Mouse (Mus musculus) layer of hippocampus, adult 9-11 months (tissue): ENCODE measurements around the gene Trim24.

ENCODE experiments used
- DNase-seq: peaks from one replicate; pipeline ENCODE4 v3.0.0; 2022

Gene Trim24

DNA sequence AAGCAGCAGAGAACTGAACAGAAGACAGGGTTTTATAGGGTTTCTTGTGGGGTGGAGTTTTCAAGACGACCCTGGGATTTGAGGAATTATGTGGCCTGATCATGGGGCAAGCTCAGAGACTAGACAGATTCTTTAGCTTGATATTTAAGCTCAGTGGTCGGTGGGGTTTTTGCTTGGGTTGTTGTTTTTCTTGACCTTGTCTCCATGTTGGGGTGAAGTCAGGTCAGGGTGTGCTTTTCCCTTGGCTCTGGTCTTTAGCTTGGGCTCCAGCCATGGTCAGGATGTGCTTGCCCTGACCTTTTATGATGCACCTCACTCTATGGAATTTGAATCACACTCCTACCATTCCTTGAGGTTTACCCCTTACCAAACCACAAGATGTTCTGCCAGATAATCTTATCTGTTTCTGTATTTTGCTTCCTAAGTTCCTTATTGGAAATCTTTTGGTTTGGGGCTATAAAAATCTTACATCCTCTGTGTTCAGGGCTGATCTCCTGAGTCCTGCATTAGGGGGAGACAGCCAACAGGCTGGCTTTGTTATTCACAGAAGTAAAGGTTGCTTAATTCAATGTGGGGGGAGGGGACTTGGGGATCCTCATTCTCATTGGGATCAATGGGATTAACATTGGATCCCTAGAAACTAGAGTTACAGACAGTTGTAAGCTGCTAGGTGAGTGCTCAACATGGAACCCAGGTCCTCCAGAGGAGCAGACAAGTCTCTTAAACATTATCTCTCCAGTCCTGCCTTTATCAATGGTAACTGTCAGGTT is 6.5 kb upstream of the Trim24 start:
- no peak for DNase-seq

DNA sequence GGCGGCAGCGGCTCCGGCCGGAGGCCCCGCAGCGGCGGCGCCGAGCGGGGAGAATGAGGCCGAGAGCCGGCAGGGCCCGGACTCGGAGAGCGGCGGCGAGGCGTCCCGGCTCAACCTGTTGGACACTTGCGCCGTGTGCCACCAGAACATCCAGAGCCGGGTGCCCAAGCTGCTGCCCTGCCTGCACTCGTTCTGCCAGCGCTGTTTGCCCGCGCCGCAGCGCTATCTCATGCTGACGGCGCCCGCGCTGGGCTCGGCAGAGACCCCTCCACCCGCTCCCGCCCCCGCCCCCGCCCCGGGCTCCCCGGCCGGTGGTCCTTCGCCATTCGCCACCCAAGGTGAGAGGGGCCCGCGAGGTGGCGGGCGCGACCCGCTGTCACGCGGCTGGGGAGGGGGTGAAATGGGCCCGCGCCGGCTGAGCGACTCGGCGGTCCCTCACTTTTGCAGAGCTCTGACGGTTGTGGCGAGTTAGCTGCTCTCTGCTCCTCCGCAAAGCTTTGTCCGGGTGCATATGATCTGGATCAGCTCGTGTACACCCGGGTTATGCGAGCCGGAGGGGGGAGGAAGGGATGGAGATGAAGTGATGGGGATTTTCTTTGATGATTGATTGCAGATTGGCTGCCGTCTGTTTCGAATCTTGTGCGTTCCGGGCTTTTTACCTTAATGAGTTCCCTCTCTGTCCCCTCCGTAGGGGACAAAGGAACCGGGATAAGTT is 683 bp downstream of the Trim24 start:
- peak; percentile 46 for DNase-seq

DNA sequence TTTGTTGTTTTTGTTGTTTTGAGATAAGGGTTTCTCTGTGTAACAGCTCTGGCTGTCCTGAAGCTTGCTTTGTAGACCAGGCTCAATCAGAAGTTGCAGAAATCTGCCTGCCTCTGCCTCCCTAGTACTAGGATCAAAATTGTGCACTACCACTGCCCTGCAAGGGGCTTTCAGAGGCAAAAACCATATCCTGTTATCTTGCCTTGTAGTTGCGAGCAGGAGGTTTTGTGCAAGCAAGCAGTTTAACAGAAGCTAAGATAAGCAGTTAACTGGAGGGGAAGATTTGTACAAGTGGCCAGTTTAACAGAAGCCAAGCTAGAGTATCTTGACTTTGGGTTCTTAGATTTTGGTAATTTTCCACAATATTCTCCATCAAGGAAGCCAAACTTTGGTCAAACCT is 2.2 kb downstream of the Trim24 start:
- DNase-seq: no peak

DNA sequence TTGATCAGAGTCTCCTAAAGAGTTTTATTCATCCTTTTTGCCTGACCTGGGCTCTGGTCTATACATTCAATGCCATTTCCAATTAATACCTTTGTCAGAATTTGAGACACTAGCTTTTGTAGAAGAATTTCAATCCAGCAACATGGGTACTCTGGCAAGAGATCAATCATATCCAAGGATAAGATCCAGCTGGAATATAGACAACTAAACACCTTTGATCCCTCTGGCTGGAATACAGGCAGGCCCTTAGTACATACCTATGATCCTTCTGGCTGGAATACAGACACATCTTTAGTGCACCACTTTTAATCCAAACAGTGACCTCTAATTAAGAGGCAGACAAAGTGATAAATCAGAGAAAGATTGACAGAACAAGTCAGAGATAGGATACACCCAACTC is 3.1 kb downstream of the Trim24 start:
- no peak for DNase-seq

DNA sequence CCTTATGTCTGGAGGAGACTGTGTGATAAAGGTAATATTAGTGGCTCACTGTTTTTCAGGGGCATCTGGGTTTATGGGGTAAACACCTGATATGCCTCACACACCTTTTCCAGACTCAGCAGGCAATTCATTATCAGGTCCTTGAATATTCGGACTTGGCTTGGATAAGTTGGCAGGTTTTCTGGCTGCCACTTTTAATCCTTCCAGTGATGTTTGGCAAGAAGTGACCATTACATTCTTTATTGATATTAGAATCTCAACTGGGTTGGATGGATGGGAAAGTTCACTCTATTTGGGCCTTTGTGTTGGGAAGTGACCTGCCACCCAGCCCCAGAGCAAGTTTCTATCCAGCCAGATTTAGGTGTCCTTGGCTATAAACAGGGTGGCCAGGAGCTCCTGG is 7.6 kb downstream of the Trim24 start:
- no peak for DNase-seq

DNA sequence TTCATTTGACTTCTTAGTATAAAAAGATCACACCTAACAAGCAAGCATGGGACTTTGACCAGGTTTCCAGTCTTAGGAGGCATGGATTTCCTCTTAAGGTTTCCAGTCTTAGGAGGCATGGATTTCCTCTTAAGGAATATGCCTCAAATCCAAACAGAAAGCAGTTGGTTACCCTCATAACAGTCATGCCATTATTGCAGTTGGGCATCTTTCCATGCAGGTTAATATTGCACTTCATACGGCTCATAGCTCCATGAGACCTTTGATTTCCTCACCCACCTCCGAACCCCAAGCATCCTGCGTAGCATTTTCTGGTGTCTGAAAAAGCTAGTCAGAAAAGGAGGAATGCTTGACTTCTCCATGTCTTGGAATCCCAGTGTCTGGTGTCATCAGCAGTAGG is 10.0 kb downstream of the Trim24 start:
- DNase-seq: no peak

DNA sequence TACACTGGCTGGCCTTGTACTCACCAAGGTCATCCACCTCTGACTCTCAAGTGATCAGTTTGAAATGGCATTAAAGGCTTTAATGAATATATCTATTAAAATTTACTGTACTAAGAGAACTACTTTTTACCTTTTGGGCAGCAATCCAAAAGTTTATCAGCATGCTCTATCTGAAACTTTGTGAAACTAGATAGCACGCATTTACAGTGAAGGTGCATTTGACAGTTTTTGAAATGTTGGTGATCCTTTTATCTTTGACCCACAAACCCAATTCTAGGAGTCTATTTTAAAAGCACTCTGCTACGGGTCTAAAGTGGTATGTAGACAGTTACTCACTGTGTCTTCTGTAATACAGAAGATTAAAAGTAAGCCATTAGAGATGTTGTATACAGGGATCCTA is 23.0 kb downstream of the Trim24 start:
- no peak for DNase-seq

DNA sequence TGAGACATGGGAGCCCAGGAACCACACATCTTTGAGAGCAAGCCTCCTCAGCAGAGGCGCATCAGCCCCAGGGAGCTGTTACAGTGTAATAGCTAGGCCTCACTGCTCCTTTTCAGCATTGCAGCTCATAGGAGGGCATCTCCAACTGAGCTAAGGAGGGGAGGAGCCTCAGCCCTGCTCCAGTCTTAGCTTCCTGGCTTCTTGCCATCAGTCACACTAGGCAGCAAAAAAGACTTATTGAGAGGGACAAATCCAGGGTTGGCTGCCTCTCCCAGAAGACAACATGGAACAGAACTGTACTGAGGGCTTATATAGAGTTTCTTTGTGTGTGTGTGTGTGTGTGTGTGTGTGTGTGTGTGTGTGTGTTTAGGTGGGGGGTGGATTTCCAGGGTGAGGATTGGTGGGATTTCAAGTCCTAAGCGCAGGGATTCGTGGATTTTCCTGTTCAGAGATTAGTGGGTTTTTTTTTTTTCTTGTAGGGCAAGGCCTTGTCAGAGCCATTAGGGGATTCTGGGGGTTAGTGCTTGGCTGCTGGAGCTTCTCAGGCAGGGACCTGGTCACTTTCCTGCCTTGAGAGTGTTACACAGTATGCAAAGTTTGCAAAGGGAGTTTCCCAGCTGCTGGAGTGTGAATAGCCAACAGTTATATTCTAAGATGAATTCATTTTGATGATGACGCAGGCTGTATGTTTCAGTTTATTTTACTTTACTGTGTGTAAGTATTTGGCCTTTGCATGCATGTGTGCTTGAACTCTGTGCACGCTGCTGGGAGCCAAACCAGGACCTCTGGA is 25.2 kb downstream of the Trim24 start:
- peak; percentile 56 for DNase-seq

DNA sequence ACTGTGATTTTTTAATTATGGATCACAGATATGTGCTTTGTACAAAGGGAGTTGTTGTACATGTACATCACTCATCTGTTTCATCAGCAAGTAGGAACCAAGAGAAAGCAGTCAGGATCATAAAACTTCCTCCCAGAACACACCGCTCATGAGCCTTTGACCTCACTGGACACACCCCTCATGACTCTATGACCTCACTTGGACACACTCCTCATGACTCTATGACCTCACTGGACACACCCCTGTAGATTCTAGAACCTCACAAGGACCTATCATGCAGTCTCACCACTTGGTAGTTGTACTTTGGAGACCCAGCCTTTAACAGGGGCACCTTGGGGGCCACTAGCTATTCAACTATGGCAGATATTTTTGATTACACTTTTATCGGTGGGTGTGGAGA is 29.6 kb downstream of the Trim24 start:
- no peak for DNase-seq

DNA sequence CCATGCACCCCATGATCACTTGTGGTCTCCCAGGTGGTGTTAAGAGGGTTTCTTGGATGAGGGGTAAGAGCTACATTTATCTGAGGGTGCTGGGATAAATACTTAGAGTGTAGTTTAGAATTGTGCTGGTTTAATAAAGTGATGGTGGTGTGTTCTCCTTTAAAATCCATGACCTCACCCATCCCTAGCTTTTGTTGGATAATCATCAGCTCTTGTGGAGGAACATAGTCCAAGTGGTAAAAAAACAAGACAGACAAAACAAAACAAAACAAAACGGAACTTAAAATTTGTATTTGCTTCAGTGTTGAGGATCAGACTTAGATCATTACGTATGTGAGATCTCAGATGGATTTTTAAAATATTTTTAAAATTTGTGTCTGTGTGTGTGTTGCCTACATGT is 31.2 kb downstream of the Trim24 start:
- no peak for DNase-seq

DNA sequence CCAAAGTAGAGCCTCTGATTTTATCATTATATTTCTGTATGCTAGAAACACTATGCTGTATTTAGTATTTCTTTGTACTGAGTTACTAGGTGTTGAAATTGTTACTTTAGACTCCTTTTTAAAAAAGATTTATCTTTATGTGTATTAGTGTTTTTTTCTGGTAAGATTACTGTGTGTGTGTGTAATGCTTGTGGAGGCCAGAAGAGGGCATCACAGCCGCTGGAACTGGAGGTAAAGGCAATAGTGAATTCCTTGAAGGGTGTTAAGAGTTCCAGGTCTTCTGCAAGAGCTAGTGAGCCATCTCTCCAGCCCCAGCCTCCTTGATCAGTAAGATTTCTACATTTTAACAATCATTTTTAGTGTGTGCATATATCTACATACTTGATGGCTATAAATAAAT is 33.2 kb downstream of the Trim24 start:
- no peak for DNase-seq

DNA sequence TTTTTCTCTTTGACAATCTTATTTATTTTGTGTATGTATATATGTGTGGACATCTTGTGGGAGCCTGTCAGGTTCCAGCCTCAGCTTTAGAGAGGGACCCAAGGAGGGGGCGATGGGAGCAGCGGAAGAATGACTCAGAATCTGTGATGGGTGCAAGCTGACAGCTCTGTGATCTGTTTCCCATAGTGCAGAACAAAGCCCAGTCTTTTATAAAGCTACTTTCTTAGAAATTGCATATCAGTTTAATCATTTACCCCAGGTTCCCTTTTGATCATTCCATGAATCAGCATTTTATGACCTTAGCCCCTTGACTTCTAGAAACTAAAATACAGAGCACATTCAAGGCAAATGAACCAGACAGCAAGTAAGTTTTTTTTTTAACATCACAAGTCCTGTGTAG is 42.9 kb downstream of the Trim24 start:
- no peak for DNase-seq

DNA sequence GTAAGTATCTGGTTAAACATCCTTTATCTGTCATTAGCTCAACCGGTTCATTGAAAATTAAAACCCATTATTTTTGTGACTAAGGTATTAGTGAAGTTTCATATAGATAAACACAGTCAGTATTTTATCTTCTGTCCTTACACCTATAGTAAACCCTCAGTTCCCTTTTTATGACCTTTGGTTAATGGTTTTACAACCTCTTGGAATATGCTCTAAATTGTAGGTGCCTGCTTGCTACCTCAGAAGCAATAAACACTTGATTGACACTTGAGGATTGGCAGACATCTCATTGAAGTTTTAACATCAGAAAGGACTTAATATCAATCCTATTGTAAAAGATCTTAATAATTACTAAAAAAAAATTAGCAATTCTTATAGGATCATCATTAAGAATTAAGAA is 54.5 kb downstream of the Trim24 start:
- no peak for DNase-seq

DNA sequence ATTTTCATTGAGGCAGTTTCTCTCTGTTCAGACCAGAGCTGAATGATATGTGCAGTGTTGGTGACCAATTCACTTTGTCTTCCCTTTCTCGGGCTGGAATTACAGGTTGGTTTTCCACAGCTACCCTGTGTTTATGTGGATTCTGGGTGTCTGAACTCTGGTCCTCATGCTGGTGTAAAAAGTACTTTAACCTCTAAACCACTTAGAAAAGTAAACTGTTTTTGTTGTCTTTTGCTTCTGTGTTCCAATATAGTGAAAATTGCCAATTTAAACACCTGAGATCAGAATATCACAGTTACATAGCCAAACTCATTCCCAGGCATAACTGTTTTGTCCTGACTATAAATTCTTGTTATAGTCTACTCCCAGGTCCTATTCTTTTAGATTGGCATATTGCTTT is 56.1 kb downstream of the Trim24 start:
- DNase-seq: no peak

DNA sequence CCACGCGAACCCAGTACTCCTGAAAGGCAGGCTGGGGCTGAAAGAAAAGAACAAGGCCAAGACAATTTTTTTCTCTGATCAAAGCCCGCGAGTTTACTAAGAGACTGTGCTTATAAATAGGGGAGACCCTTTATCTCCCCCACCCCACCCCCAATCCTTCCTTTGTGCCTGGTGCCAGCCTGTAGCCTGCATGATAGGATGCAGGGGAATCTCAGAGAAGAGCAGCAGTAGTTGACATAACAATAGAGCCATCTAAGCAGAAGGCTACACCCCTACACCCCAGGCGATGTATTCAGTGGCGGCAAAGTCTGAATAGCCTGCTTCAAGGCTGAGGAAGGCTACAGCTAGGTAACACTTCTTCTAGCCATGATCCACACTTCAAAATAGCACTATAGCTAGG is 65.9 kb downstream of the Trim24 start:
- DNase-seq: no peak

DNA sequence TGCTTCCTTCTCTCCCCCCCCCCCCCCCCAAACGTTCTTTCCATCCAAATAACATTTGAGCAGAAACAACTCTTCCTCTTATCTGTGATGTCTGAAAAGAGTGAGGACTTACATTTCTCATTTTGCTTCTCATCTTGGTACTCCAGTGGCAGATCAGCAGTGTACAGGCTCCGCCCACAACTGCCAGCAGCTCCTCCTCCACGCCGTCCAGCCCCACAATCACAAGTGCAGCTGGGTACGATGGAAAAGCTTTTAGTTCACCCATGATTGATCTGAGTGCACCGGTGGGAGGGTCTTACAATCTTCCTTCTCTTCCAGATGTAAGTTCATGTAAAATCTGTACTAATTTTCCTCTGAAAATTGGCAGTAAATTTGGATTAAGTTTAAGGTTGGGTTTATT is 80.7 kb downstream of the Trim24 start:
- no peak for DNase-seq

DNA sequence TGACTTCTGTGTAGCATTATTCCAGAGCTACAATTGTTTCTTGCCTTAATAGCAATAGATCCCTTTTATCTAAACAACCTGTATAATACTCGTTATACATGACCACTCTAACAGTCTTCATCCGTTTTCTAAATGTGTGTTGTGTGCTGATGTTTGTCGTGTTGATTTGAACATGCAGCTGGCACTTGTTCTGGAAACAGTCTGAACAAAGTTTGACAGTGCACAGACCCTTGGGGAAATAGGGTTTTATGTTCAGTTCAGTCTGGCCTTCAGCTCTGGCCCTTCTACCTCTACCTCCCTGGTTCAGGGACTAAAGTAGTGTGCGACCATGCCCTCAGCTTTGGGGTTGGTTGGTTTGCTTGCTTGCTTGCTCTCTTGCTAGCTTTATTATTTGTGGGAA is 96.8 kb downstream of the Trim24 start:
- DNase-seq: no peak

DNA sequence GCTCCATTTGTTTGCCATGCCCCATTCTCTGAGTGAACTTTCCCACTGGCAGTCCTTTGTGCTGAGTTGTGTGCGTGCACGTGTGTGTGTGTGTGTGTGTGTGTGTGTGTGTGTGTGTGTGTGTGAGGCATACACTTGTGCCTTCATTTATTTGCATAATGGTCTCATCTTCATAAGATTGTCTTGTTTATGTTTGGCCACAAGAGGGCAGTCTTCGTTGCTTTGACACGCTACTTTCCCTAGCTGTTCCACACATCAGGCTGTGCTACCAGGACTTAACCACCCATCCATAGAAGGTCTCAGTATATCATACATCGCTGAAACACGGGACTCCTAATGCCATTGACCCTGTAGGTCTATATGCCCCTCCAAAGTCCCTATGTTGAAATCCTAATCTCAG is 136.8 kb downstream of the Trim24 start:
- peak; percentile 40 for DNase-seq

DNA sequence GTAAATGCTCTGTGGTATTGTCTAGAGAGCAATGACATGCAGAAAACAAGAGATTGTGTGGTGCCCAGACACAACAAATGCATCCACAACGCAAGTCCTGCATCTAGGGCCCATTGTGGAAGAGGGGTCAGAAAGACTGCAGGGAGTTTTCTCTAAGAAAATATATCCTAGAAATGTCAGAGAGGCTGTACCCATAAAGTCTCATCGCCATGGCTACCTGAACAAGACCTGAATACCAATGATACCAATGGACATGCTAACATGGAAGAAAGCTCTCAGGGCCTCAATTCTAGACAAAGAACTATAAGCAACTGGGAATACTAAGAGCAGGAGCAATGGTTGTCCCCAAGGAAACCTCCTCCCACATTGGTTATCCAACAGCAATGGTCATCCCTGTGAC is 142.2 kb downstream of the Trim24 start:
- no peak for DNase-seq
